Mouse (Mus musculus): ENCODE measurements around the gene Fance.
A peak's percentile ranks its signal among the peaks of the same experiment; 100 is the strongest.

Fance gene

DNA sequence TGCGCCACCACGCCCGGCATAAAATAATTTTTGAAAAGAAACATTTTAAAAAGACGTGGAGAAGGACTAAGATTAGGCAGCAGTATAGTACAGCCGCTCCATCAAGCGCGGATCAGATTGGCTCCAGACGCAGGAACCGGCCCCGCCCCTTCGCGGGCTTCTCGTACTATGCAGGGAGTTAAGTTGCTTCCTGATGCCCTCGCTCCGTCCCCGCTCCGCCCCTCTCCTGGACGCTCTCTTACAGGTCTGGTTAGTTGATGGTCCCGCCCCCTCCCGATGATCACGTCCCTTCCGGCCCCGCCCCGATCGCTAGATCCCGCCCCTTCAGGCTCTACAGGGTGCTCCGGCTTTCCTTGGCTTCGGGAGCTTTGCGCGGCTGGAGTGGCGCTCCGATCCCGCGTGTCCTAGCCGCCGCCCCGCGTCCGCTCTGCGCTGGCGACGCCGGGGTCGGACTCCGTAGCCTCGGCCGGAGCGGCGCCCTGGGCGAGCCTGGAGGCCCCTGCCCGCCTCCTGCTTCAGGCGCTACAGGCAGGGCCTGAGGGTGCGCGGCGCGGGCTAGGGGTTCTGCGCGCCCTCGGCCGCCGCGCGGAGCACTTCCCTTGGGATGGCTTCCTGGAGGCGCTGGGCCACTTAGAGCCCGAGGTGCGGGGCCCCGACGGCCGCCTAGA, at the start of gene Fance:
Fance (plus strand) TSS at position 308 of the 668 bp plus-strand sequence.
- DNase-seq = peak; percentile 96

DNA sequence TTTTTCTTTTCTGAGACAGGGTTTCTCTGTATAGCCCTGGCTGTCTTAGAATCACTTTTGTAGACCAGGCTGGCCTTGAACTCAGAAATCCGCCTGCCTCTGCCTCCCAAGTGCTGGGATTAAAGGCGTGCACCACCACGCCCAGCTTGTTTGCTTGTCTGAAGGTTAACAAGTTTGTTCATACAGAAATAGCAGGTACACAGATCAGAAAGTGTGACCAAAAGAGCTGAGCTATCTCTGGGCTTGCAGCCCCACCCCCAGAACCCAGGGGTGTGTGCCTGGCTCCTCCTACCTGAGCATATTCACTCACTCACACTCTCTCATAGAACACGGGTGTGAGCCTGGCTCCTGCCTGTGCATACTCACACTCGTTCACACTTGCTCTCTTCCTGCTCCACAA, 46.1 kb upstream of the Fance start:
- DNase-seq = no peak

DNA sequence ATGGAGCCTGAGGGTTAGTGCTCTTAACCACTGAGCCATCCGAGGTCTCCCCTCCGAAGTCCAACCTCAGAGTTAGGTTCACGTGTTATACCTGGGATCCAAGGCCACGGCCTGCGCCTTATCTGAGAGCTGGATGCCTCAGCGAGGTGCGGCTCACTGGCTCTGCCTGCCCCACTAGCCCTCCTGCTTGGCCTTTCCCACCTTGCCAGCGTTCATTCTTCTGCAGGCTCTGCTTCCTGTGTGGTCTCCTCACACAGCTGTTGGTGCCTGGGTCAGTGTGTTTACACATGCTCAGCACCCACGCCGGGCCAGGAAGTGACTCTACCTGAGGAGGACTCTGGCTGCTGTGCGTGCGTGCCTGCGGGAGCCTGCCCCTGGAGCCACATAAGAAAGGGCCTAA, 43.2 kb upstream of the Fance start:
- no peak for DNase-seq

DNA sequence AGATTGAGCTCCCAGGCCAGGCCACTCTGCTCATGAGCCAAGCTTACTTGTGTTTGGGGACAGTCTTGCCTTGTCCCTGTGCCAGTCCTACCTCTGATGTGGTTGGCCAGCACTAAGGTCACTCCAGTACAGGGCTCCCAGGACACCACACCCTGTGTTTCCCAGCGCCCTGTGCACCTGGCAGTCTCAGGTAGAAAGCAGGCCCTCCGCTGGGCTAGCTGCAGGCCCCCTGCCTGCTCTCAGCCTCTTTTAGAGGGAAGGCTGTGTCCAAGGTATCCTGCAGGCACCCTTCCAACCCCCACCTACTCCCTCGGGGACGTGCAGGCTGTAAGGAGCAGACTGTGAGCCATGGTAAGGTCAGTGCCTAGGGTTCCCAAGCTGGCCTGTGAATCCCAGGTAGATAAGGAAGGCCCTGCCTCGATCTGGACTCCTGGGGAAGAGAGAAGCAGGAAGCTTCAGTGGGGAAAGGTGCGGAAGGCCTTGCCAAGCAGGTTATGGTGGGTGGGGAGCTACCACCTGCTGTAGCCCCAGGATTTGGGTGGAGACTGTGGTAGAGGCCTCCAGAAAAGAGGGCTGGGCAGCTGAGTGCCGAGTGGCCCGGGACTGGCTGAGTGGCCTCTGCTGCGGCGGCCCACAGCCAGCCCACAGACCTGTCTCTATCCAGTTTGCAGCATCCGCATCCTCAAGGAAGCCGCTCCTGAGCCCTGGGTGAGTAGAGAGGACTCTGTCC, 41.6 kb upstream of the Fance start:
- no peak for DNase-seq

DNA sequence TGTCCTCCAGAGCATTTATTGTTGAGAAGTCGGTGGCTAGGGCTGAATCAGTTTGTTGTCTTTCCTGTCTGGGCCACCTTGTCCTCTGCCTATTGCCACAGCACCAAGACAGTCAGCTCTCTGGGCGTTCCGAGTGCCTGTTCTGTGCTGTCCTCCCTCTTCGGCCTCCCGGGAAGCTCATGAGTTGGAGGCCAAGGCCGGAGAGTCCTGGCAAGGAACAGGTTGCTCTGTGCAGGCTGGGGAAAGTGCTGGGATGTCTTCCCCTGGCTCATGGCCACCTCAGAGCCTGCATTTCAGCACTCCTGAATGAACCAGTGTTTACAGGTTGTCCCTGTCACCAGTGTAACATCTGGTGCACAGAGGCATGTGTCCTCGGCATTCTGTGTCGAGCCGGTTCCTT, 41.0 kb upstream of the Fance start:
- no peak for DNase-seq

DNA sequence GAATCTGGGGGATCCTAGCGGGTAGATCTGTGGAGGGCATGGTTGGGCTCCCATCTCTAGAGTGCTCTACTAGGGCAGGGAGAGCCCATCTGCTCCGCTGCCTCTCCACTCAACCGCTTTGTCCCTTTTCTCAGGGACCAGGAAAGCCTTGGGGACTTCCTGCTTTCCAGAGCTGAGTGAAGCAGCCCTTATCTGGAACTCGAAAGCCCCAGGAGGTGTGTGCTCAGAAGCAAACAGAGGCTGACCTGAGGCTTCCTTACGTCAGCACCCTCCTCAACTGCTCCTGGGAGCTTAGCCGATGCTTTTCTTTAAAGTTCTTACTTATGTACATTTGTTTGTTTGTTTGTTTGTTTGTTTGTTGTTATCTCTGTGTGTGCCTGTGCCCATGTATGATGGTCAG, 40.5 kb upstream of the Fance start:
- no peak for DNase-seq

DNA sequence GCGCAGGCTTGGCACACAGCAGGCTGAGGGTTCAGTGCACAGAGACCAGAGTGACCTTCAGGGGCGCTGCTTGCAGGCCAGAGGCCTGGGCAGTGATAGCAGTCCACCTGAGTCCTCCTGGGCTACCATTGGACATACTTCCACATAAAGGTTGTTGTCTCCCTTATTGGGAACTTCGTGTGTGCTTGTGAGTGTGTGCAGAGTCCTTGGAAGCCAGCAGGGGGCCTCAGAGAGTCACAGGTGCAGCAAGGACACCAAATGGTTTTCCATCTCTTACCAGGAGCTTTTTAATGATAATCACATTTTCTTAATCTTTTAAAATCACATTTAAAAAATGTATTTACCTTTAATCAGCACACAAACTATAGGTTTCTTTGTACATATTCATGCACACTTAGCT, 38.6 kb upstream of the Fance start:
- DNase-seq = peak; percentile 41

DNA sequence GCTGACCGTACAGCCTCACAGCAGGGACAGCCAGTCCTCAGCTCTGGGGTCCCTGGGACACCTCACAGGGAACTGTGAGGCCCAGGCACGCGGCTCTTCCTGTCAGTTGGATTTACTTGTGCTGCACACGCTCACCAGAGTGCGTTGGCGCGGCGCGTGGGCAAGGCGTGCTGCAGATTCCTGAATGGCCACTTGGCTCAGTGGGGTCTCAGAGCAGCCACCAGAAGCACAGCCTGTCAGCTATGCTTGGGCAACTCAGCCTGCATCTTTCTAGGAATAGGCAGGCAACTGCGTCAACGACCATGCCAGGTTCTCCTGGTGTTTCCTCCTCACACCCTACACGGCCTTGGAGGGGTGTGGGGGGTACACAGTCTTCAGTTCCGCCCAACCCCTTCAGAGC, 36.1 kb upstream of the Fance start:
- no peak for DNase-seq

DNA sequence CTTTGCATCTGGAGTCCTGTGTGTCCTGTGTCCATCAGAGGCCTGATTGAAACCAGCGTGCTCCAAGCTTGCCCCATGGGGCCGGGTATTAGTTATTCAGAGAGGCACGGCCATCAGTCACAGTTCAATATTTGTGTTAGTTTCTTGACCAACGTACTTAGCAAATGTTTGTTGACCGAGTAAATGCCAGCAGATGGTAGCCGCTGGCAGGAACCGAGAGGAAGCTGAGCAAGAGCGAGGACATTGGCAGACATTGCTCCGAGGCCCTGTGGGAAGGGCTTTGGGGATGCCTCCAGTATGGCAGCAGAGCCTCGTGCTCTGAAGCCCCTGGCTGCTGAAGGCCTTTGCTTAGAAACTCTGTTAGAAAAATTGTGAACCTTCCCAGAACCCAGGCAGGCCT, 35.6 kb upstream of the Fance start:
- no peak for DNase-seq

DNA sequence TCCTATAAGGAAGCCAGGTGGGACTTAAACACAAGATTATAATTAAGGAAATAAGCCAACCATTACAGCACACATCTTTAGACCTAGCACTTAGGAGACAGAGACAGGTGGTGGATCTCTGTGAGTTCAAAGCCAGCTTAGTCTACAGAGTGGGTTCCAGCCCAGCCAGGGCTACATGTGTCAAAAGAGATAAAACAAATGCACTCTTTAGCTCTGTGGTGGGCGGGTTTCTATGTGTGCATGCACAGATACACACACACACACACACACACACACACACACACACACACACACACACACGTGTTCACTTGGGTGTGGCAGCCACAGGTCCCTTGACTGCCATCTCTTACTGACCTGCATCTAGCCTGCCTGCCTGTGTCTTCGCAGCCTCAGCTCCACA, 35.2 kb upstream of the Fance start:
- DNase-seq = no peak

DNA sequence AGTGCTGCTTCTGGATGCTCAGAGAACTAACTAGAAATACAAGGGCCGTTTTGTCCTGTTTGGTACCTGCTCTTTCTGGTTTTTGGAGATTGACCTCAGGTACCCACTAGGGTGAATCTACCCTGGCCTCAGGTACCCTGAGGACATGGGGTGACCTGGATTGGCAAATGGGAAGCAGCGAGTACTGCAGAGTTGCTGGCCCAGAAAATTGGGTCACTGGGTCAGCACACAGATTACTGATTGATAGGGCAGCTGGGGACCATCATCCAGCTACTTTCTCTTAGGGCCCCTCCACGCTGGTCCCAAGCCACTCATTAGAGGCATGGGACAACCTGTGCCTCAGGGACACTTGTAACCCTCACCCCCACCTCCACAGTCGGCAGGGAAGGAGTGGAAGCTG, 34.1 kb upstream of the Fance start:
- no peak for DNase-seq

DNA sequence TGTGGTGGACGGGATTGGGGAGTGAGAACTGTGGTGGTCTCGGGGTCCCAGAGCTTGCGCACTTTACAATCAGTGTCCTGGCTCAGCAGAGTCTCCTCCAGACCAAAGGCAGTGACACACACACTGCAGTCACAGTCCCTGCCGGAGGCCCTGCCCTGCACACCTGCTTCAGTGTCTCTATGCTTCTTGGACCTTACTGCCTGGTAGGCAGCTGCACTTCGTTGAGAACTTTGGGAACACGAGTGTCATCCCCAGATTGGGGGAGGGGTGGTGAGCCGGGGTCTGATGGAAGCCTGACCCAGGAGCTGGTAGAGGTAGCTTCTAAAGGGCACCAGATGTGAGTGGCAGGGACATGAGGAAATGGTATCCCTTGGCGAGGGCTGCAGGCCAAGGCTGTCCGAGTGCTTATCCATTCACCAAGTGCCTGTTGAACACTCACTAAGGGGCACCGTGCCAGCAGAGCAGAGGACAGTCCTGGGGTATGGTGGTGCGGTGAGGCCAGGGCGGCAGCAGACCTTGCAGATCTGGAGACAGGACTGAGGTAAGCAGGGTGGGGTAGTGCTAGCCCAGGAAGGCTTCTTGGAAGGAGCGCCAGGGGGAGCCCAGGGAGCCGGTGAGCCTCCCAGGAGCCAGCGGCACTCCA, 33.4 kb upstream of the Fance start:
- peak; percentile 66 for DNase-seq

DNA sequence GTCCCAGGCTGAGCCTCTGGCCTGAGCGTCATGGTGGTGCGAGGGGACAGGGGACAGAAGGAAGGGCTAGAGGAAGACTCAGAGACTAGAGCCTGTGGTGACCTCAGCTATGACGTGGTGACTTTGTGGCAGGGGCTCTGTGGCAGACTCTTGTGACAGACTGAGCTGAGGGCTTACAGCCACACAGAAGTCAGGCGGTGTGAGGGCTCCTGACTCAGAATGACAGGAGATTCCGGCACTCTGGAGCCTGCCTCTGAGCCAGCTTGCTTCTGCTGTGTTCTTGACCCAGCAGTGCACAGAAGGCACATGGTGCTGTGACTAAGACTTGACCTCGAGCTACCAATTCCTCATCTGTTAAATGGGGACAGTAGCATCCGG, 32.9 kb upstream of the Fance start:
- DNase-seq = no peak

DNA sequence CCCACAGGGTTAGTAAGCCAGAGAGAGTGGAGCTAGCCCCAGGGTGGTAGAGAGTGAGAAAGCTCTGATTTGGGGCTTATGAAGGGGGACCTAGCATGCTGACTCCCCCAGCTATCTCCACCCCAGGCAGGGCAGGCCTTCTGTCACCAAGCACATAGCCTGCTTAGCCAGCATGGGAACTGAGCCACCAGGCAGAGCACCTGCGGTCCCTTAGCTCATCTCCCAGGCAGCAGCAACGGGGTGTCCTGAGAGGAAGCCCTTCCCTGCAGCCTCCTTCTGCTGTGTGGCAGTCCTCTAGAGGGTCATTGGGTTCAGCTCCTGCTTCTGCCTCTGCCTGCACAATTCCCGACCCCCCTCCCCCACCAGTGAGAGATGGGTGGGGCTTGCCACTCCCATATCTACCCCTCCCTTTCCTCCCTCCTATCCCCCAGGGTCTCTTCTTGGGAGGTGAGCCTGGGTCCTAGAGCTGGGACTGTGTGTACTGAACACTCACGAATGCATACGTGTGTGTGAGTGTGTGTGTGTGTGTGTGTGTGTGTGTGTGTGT, 32.4 kb upstream of the Fance start:
- no peak for DNase-seq

DNA sequence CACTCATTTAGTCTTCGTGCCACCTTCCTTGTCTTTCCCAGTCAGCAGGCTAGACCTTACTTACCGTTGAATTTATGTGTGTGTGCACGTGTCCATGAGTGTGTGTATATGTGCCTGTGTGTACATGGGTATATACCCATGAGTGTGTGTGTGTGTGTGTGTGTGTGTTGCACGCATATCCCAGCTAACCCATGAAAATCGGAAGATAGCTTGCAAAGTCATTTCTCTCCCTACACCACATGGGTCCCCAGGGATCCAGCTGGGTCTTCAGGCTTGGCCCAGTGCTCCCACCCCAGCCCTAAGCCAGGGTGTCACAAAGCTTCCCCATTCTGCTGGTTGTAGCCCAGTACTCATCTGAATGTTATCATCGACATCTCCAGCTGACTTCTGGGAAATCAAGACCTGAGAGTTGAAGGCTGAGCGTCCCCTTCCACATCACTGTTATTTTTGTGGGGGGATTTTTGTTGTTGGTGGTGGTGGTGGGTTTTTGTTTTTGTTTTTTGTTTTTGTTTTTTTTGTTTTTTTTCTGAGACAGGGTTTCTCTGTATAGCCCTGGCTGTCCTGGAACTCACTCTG, 31.4 kb upstream of the Fance start:
- no peak for DNase-seq

DNA sequence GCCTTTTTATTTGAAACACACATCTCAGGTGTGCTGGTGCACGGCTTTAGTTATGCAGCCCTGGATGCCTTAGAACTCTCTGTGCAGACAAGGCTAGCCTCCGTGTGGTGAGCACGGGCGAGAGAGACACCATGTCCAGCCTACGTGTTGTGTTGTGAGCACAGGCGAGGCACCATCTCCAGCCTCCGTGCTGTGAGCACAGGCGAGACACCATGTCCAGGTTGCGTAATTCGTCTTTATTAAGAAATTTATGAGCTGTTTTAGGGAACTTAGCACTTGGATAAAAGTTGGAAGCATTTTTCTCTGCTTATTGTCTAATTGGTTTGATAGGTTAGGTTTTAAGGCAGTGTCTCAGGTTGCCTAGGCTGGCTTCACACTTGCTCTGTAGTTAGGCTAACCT, 30.1 kb upstream of the Fance start:
- DNase-seq = no peak

DNA sequence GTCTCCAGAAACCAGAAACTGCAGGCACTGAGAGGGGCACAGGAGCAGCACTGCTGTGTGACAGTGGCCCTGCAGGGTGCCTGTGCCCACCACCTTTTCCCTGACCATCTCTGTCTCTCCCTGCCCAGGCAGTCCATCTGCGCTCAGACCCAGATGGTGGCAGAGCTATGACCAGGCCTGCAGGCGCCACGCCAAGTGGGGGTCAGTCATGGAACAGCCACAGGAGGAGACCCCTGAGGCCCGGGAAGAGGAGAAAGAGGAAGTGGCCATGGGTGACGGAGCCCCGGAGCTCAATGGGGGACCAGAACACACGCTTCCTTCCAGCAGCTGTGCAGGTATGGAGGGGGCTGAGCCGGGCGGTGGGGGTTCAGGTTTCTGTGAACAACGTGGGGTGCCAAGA, 27.2 kb upstream of the Fance start:
- DNase-seq = no peak

DNA sequence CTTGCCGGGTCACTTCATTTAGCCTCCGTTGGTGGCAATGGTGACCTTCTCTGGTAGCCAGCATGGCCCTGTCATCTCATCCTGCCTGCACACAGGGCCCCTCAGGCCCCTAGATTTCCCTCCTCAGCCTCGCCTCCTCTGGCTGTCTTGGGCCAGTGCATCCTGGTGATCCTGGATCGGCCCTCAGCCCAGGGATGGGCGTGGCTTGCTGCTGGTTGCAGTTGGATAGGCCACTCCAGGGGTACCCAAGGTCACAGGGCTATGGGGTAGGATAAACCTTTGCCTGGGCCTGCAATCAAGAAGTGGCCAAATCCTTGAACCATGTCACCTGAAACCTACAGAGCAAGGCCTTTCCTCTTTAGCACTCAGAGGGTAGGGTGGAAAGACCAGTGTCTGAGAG, 26.4 kb upstream of the Fance start:
- no peak for DNase-seq

DNA sequence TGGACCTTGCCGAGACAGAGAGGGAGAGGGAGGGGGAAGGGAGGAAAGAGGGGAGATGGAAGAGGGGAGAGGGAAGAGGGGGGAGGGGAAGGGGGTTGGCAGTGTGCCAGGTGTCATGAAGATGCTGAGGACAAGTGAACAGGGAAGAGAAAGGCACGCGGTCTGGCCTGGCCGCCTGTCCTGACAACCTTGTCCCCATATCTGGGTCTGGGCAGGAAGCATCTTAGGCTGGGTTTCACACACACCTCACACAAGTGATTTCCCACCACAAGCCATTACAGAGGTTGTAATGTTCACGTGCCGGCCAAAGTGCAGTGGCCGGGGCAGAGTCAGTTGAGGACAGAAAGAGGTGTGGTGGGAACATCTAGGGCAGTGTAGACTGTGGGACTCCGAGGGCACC, 25.7 kb upstream of the Fance start:
- no peak for DNase-seq

DNA sequence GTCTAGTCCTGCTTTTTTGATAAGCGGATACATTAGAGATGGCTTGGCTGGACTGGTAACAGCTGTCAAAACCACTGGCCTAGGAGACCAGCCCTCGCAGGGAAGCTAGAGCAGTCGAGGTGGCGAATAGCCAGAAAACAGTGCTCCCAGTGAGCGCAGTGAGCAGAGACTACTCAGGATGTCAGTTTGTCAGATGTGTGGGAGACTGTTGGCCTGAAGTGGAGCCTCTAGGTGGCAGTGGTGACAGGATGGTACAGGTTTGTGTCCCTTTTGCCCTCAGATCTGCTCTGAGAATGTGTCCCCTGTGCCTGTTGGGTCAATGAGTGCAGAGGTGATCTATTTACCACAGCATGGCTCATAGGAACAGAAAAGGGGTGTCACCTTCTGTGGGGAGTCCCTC, 25.3 kb upstream of the Fance start:
- DNase-seq = no peak

DNA sequence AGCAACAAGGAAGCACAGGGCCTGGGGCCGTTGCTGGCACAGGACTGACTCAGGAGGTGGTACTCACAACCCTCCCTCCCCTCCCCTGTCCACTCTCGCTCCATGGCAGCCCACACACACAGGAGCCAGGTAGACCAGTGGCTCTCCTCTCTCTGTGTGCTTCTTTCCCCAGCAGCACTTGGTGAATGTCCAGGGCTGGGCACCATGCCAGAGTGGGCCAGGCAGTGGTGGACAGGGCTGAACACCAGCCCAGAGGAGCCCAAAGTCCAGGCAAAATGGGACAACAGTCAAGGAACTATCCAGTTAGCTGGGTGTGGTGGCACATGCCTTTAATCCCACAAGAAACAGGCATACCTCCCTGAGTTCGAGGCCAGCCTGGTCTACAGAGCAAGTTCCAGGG, 23.1 kb upstream of the Fance start:
- DNase-seq = peak; percentile 79

DNA sequence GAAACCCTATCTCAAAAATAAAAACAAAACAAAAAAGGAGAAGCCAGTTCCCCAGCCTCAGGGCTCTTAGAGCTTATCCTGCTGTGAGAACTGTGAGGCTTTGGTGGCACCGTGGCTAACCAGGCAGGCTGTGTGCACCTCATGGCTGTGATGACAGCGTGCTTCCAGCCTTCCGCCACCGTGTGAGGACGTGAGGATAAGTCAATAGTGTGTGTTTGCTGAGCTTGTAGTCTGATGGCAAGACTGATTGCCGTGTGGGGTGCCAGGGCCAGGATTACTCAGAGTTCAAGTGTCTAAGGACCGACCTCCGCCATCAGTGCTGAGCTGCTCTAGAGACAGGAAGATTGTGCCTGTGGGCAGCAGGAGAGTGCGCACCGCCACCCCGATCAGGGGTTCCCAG, 22.6 kb upstream of the Fance start:
- DNase-seq = no peak

DNA sequence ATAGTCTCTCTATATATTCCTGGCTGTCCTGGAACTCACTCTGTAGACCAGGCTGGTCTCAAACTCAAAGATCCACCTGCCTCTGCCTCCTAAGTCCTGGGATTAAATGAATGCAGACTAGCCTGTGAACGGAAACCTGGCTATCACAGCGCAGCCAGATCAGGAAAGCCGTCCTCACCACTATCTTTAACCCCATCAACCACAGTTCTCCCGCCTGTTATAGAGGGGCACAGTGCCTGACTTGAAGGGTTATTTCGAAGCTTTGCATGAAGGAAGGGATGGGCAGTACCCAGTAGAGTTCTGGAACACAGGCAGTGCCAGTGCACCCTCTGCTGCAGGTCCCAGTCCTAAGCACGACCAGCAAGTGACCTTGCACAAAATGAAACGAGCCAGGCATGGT, 22.0 kb upstream of the Fance start:
- DNase-seq = no peak

DNA sequence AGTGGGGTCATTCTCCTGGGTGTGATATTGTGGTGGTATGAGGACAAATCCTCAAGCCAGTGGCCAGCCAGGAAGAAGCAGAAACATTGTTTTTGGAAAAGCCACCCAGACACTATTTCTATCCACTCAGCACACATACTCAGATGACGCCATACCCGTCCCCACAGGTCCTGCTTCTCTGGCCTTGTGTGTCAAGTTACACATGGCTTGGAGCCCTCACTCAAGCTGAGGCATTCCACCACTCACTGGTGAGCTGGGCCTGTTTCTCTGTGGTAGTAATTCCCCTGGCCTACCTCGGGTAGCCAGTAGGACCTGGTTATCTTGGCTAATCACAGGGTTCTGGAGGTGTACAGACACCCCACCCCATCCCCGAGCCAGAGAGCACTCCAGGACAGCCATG, 19.6 kb upstream of the Fance start:
- no peak for DNase-seq
